Mouse (Mus musculus) brain, adult 2 months (tissue): ENCODE measurements around the gene Sgms1.

Experiments
- DNase-seq: peaks from one replicate; pipeline ENCODE4 v3.0.0; 2011; ENCODE audit warnings: low read depth, low spot score

The Sgms1 gene

GRCm38 (mm10) chr19:32249181-32250130 is 140.1 kb downstream of the Sgms1 start:
- no peak for DNase-seq

GRCm38 (mm10) chr19:32244881-32245280 is 144.6 kb downstream of the Sgms1 start:
- no peak for DNase-seq

DNA sequence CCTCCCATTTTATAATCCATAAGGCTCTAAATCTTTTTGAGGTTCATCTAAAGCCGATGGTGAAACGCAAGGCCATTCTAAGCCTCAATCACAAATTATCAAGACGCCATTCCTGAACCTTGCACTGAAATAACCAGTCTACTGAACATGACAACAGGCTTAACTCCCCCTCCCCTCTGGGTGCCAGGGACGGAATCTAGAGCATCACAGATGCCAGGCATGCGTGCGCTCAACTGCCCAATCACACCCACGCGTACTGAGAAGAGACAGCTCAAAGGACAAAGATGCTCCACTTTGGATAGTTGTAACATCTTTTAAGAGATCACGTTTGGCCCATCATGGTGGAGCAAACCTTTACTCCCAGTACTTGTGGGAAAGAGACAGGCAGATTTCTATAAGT is 146.3 kb downstream of the Sgms1 start:
- DNase-seq: peak; percentile 46

DNA sequence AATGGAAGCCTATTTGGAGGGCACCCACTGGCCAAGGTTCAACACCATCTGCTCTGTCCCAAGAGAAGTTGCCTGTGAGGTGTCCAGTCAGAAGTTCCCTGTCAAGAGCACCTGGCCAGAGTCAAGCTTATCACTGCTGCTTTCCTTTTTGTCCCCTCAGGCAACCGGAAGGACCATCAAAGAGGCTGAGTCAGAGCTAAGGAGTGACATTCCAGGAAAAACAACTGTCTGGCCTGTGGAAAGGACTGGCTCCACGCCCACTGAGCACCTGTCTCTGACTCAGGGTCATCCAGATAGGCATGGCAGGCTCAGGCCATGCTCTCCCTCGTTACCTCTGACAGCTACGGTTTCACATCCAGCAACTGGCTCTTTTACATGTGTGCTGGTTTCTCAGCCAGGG is 147.4 kb downstream of the Sgms1 start:
- peak; percentile 41 for DNase-seq

DNA sequence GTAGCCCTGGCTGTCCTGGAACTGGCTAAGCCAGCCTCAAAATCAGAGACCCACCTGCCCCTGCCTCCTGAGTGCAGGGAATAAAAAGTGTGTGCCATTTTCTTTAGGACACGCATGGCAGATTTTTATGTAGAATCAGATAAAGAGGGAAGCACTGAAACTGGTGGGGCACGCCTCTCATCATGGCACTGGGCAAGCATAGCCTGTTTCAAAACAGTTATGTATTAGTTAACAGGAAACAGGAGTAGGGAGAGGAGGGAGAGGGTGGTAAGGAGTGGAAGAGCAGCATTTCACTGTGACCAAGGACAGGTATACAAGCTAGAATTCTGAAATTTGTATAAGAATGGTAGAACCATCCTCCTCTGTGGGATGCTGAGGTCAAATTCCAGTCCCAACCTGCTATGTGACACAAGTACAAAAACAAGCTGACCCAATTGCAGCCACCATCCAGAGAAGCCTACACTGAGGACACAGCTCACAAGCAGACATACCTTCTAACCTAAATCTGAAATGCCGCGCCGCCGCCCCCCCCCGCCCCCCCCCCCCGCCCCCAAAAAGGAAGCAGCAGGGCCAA is 149.0 kb downstream of the Sgms1 start:
- no peak for DNase-seq

- no peak for DNase-seq
Measured at GRCm38 (mm10) chr19:32239925-32240324, 149.6 kb downstream of the Sgms1 start.

DNA sequence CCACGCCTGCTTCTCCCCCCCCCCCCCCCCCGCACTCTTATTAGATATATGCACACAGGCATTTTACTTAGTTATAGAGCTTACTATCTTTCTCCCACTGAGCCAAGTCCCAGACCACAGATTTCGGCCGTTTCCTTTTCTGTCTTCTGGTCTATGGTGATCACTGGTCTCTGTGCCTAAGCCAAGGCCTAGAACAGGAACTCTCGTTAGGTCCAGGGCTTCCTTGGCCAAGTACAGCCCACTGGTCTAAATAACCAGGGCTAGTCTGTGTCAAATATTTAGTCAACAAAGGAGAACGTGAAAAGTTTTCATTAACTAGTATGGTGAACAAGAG is 150.1 kb downstream of the Sgms1 start:
- no peak for DNase-seq

- no peak for DNase-seq
Measured at GRCm38 (mm10) chr19:32238722-32239458, 150.6 kb downstream of the Sgms1 start.

GRCm38 (mm10) chr19:32237685-32238084 is 151.8 kb downstream of the Sgms1 start:
- no peak for DNase-seq

DNA sequence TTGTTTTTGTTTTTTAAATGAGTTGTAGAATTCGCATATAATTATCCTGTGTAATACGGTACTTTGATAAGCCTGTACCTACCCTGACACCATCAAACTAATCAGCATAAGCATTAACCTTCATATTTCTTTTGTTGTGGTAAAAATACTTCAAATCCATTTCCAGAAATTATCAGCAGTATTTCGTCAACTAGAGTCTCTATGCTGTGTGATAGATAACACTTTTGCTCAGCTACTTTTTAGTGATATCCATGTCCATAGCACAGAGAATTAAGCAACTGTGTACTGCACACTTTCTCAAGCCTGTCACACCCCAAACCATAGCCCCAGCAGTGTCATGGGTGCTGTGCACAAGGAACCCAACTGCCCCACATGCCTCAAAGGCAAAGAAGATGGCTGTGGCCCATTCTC is 152.3 kb downstream of the Sgms1 start:
- DNase-seq: no peak

DNA sequence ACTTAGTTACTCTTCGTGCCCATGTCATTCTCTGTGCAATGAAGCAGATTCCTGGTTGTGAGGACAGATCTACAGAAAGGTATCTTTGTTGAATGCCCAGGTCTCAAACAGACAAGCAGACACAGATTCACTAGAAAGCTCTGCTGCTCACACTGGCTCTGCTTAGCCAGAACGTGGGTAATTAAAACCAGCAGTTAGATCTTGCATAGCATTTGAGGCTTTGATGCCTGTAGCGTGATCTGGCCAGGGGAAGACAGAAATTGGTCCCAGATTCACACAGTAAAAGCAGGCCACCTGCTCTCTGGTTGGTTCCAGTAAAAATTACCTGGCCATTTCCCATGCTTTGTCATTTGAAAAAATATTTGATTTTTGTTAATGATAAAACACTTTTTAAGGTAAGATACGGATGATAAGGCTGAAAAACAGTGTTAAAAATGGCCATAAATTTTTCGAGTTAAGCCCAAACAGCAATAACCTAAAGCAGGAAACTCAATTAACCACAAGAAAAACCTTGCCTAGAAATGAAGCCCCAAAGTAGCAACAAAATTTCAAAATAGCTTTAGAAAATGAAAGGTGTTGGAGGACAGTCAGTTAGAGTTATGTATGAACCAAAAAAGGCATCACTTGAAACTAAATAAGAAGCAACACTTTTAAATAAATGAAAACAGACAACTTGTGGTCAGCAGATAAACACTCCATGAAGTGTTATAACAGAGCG is 154.6 kb downstream of the Sgms1 start:
- DNase-seq: no peak

DNA sequence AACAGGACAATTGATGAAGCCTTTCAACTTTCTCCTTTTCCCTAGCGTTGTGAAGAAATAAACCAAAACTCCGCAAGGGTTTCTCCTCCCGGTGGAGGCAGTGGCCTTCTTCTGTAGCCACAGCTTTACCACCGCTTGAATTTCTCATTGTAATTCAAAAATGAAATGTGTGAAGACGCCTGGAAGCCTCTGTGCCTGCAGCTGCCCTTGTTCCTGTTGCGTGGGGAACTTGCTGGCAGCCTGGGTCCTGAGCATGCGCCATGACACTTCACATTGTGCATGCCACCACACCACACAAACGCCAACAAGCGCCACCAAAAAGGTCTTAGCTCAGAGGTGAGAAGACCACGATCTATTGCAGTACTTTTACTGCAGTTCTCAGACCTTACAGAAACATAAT is 158.2 kb downstream of the Sgms1 start:
- DNase-seq: peak; percentile 47

DNA sequence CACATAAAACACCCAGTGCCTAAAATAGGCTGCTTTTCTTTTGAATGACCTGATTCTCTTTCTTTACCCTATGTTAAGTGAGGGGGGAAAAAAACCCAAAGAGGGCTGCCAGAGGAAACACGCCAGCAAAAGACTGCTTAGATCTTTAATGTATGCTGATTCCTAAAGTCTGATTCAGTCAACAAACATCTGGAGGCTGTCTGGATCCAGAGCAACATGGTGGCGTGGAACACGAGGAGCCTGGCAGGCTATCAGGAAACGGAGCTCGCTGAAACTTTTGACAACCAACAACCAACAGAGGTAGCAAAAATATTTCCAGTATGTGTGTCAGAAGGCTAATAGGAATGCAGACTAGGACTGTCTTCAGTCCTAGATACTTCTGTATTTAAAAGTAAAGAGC is 158.7 kb downstream of the Sgms1 start:
- DNase-seq: no peak

- no peak for DNase-seq
Measured at GRCm38 (mm10) chr19:32230301-32230700, 159.2 kb downstream of the Sgms1 start.

DNA sequence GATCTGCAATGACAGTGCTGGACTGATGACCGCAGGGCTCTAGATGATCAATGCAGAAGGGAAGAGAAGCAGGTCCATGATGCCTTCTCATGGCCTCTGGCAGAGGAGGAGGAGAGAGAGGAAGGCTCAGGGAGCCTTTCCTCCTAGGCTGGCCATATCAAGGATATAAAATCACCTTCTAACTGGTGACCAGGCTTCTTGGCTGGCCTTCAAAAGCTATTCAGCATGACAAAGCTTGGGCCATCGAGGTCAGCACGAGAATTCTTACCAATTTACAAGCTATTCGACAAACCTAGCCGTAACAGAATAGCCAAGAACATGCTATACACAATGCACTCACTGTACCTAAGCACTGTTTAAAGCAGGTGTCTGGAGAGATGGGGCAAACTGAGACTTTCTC is 159.7 kb downstream of the Sgms1 start:
- DNase-seq: no peak

GRCm38 (mm10) chr19:32227175-32227574 is 162.3 kb downstream of the Sgms1 start:
- DNase-seq: no peak

DNA sequence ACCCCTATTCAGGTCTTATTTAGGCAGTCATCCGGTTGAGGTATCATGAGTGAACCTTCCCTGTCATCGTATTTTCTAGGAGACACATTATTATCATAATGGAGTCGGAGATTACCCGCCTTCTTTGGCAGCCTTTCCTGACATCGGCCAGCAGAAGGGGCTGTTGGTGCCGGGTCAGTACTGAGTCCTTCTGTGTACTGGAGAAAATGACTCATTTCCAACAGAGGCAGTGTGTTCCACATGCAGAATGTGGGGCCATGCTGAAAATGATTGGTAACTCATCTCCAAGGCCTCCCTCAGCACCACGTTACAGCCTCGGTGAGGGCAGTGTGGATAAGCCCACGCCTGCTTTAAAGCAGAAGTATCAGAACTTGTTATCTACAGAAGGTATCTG is 164.4 kb downstream of the Sgms1 start:
- peak; percentile 62 for DNase-seq

DNA sequence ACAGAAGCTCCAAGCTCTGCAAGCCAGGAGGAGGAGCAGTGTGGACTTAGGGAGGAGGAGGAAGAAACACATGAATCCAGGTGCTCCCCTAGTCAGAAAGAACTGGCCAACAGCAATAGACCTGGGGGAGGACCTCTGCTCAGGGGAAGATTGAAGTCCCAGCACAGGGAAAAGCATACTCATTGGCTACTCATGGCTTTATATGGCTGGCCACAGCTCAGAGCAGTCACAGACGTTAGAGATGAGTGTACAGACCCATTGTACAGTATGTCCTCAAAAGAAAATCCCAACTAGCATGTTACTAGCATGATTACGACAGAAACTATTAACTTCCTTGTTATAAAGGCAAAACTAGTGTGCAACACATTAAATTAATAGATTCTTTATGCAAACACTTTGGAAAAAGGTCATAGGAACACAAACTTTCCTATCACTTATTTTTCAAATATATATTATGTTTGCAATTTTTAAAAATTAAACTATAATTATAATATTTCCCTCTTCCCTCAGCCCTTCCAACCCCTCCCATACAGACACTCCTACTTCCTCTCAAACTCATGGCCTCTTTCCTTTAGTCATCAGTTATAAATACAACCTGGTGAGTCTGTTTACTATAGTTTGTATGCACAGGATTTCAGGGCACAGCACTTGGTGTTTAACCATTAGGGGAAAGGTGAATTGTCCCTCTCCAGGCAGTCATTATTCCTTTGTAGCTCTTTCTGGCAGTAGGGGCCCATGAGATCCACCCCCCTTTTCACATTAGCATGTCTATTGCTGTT is 165.0 kb downstream of the Sgms1 start:
- no peak for DNase-seq

- DNase-seq: no peak
Measured at GRCm38 (mm10) chr19:32223751-32224174, 165.8 kb downstream of the Sgms1 start.

DNA sequence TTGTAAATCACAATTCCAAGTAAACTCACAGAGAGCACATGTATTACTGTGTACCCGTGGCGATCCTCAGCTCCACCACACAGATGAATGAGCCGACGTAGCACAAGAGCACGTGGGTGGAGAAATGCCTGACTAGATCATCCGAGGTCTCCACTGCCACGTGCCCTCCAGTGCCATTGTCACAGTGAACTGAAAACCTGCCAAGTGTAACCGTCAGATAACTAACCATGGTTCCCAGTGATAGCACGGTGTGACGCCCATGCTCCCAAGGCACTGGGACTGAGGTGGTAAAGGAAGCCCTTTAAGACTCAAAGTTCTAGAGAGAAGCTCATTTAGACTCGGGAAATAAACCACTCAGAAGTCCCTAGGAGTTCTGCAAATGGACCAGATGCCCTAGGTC is 167.4 kb downstream of the Sgms1 start:
- no peak for DNase-seq

GRCm38 (mm10) chr19:32220991-32221390 is 168.5 kb downstream of the Sgms1 start:
- no peak for DNase-seq
